Mouse (Mus musculus): Measurements from ENCODE around the gene Cd248.

- TF ChIP-seq CTCF (IDR thresholded peaks at IDR 0.05; ENCODE audit: insufficient read depth, low read depth, low read length), result no peak
- TF ChIP-seq POLR2A (IDR thresholded peaks at IDR 0.05; ENCODE audit: insufficient read depth, low read depth, low read length), result no peak
These were observed 1.6 kb downstream of the Cd248 start for GRCm38 (mm10) chr19:5069486-5069885.
